Mouse (Mus musculus) hindbrain, embryonic 10.5 days (tissue): ENCODE measurements at regions not wholly inside any gene's neighbourhood (a gene's known extent, or its start where the extent isn't known, plus 50 kb on each side); places are given as distances from the start of the nearest gene placed in this dataset.

Source experiments
- DNase-seq: peaks from one replicate; pipeline ENCODE4 v3.0.0-alpha.2; 2017; ENCODE audit warnings: low spot score
- H3K27ac ChIP-seq: fragments of 300-500 bp; sonication (generic); 2 replicates; pipeline ENCODE4 v1.5.1; 2016; ENCODE audit warnings: mild to moderate bottlenecking, moderate library complexity
- H3K27me3 ChIP-seq: fragments of 300-500 bp; sonication (generic); 2 replicates; pipeline ENCODE4 v1.6.1; 2016; ENCODE audit warnings: mild to moderate bottlenecking; ENCODE audit not compliant: poor library complexity, insufficient read depth, severe bottlenecking
- H3K36me3 ChIP-seq: fragments of 300-500 bp; sonication (generic); 2 replicates; pipeline ENCODE4 v1.6.1; 2016; ENCODE audit warnings: mild to moderate bottlenecking, moderate library complexity
- H3K4me1 ChIP-seq: fragments of 300-500 bp; sonication (generic); replicated peaks from 2 replicates; pipeline ENCODE4 v1.6.1; 2016; ENCODE audit warnings: mild to moderate bottlenecking
- H3K4me3 ChIP-seq: fragments of 300-500 bp; sonication (generic); 2 replicates; pipeline ENCODE4 v1.5.1; 2016; ENCODE audit warnings: mild to moderate bottlenecking, moderate library complexity
- H3K9me3 ChIP-seq: fragments of 300-500 bp; sonication (generic); 2 replicates; pipeline ENCODE4 v1.6.1; 2016; ENCODE audit warnings: mild to moderate bottlenecking, moderate library complexity
- WGBS: fragments of 180-500 bp; shearing (Covaris S2); methylation state at CpG from one replicate; pipeline ENCODE4 v1.1.7; 2016; 5-methylcytosine and 5-hydroxymethylcytosine counted together

- no peaks in the 10 kb centered on the region for H3K27me3 ChIP-seq
- no peak for DNase-seq
- H3K36me3 ChIP-seq: no peaks in the 10 kb centered on the region
- H3K27ac ChIP-seq: no peak overlapping the region
- WGBS: 79% methylated on average over 2 of the region's 2 CpGs
- H3K4me3 ChIP-seq: no peak overlapping the region
- H3K4me1 ChIP-seq: no peaks in the 10 kb centered on the region
- H3K9me3 ChIP-seq: no peaks in the 10 kb centered on the region
Observed at GRCm38 (mm10) chr10:117917870-117918269, 72.0 kb upstream of the Rap1b start.

GRCm38 (mm10) chr10:117918616-117919015 lies 72.8 kb upstream of the Rap1b start:
- H3K36me3 ChIP-seq: no peaks in the 10 kb centered on the region
- WGBS: 82% methylated on average over 8 of the region's 8 CpGs
- no peak overlapping the region for H3K4me3 ChIP-seq
- DNase-seq: no peak
- H3K27me3 ChIP-seq: no peaks in the 10 kb centered on the region
- no peaks in the 10 kb centered on the region for H3K4me1 ChIP-seq
- H3K9me3 ChIP-seq: no peaks in the 10 kb centered on the region
- H3K27ac ChIP-seq: no peak overlapping the region

DNA sequence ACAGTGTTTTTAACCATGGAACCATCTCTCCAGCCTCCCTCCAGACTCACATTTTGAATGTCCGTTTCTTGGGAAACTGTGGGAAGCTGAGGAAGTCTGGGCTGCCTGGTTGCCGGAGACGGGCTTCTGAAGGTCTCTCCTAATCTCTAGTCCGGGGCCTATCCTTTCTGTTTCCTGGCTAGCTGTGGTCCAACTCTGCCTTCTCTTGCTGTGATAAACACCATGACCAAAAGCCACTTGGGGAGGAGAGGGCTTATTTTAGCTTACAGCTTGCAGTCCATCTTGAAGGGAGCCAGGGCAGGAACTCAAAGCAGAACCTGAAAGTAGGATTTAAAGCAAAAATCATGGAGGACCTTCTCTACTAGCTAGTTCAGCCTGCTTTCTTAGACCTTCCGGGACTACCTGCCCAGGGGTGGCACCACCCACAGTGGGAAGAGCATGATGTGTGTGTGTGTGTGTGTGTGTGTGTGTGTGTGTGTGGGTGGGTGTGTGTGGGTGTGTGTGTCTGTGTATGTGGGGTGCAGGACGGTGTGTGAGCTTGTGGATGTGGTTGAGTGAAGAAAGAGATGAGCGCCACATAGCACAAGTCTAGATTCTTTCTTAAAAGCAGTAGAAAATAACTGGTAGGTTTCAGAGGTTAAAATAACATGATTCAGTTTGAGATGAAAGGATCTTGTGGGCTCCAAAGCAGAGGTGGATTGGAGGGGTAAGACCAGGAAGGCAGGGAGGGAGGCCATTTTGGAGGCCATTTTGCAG lies 73.5 kb upstream of the Rap1b start:
- Histone ChIP-seq H3K9me3 (no peaks in the 10 kb centered on the region), H3K4me1 (no peaks in the 10 kb centered on the region), H3K4me3 (no peak overlapping the region), H3K27ac (no peak overlapping the region), H3K36me3 (no peaks in the 10 kb centered on the region), H3K27me3 (no peaks in the 10 kb centered on the region)
- no peak for DNase-seq
- WGBS: 91% methylated on average over 7 of the region's 7 CpGs

- no peaks in the 10 kb centered on the region for H3K4me1 ChIP-seq
- H3K36me3 ChIP-seq: no peaks in the 10 kb centered on the region
- no peaks in the 10 kb centered on the region for H3K9me3 ChIP-seq
- H3K27ac ChIP-seq: no peak overlapping the region
- H3K4me3 ChIP-seq: no peak overlapping the region
- DNase-seq: no peak
- 92% methylated on average over 7 of the region's 7 CpGs for WGBS
- no peaks in the 10 kb centered on the region for H3K27me3 ChIP-seq
Observed at GRCm38 (mm10) chr10:117925186-117925585, 79.4 kb upstream of the Rap1b start.

GRCm38 (mm10) chr10:117925611-117926555 lies 80.0 kb upstream of the Rap1b start:
- no peaks in the 10 kb centered on the region for H3K4me1 ChIP-seq
- no peak for DNase-seq
- no peak overlapping the region for H3K4me3 ChIP-seq
- H3K9me3 ChIP-seq: no peaks in the 10 kb centered on the region
- H3K27me3 ChIP-seq: no peaks in the 10 kb centered on the region
- 96% methylated on average over 31 of the region's 31 CpGs for WGBS
- H3K27ac ChIP-seq: no peak overlapping the region
- H3K36me3 ChIP-seq: no peaks in the 10 kb centered on the region

GRCm38 (mm10) chr10:117928998-117929397 lies 83.2 kb upstream of the Rap1b start:
- Histone ChIP-seq H3K4me1 (peaks cover 5% of the 10 kb centered on the region; the same call in 1 of the 2 replicates), H3K4me3 (no peak overlapping the region), H3K27ac (no peak overlapping the region), H3K36me3 (no peaks in the 10 kb centered on the region), H3K9me3 (no peaks in the 10 kb centered on the region), H3K27me3 (no peaks in the 10 kb centered on the region)
- WGBS: 66% methylated on average over 5 of the region's 5 CpGs
- no peak for DNase-seq

DNA sequence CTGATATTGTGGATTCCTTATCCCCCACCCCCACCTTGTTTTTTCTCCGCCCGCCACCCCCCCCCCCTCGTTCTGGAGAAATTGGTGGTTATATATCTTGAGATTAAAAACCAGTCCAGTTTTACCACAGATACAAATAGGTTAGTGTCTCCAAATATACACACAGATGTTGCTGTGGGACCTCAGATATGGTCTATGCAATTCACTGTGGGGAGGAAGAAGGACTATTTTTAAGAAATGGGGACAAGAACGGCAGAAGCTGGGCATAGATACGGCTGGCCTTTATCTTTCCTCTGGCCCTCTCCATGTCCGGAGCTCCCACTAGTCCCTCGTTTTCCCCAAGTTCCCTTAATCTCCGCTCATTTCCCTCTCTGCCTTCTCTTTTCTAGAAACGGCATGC lies 89.0 kb upstream of the Rap1b start:
- Histone ChIP-seq H3K9me3 (no peaks in the 10 kb centered on the region), H3K27me3 (no peaks in the 10 kb centered on the region), H3K4me3 (no peak overlapping the region), H3K36me3 (no peaks in the 10 kb centered on the region), H3K4me1 (peaks cover 5% of the 10 kb centered on the region; the same call in 1 of the 2 replicates), H3K27ac (no peak overlapping the region)
- DNase-seq: no peak
- 88% methylated on average over 9 of the region's 9 CpGs for WGBS

DNA sequence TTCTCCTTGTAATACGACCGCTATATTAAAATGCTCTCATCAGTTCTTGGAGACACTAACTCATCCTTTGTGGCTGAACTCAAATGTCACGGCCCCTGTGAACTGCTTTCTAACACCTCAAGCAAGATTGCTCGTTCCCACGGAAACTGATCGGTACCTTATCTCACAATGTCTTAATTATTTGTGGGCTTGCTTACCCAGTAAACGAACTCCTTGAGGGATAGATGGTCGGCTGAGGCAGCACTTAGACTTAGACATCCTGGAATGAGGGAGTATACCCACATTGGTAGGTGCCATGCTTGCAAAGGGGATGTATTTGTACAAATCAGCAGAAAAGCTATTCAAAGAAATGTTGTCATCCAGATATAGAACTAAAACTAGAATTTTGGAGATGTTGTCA lies 92.9 kb upstream of the Rap1b start:
- Histone ChIP-seq H3K36me3 (no peaks in the 10 kb centered on the region), H3K27ac (no peak overlapping the region), H3K27me3 (no peaks in the 10 kb centered on the region), H3K9me3 (no peaks in the 10 kb centered on the region), H3K4me1 (peaks cover 4% of the 10 kb centered on the region; the same call in 1 of the 2 replicates), H3K4me3 (no peak overlapping the region)
- no peak for DNase-seq
- WGBS: 81% methylated on average over 8 of the region's 8 CpGs

GRCm38 (mm10) chr10:117940441-117941265 lies 94.8 kb upstream of the Rap1b start:
- Histone ChIP-seq H3K27ac (no peak overlapping the region), H3K27me3 (no peaks in the 10 kb centered on the region), H3K36me3 (no peaks in the 10 kb centered on the region), H3K9me3 (no peaks in the 10 kb centered on the region), H3K4me1 (peaks cover 4% of the 10 kb centered on the region; the same call in 1 of the 2 replicates), H3K4me3 (no peak overlapping the region)
- WGBS: 65% methylated on average over 10 of the region's 10 CpGs
- DNase-seq: no peak

DNA sequence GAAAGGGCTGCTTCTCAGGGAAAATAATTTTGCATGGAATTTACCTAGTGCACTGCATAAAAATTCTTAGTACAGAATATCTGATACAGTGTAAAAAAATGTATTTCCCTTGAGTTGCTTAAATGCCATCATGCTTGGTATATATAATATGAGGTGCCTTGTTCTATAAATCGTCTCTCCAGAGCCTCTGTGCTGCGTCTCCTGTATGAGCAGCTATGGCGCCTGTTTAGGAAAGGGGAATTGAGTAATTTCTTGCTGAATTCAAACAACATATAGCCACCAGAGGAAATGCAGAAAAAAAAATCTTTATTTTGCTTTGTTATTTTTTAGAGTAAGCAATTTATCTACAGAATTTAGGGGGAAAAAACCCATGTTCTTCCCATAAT lies 95.4 kb upstream of the Rap1b start:
- Histone ChIP-seq H3K36me3 (no peaks in the 10 kb centered on the region), H3K27ac (no peak overlapping the region), H3K4me3 (no peak overlapping the region), H3K4me1 (peaks cover 4% of the 10 kb centered on the region; the same call in 1 of the 2 replicates), H3K27me3 (no peaks in the 10 kb centered on the region), H3K9me3 (no peaks in the 10 kb centered on the region)
- 84% methylated on average over 3 of the region's 3 CpGs for WGBS
- no peak for DNase-seq

- Histone ChIP-seq H3K4me1 (peaks cover 4% of the 10 kb centered on the region; the same call in 1 of the 2 replicates), H3K27me3 (no peaks in the 10 kb centered on the region), H3K27ac (no peak overlapping the region), H3K36me3 (no peaks in the 10 kb centered on the region), H3K9me3 (no peaks in the 10 kb centered on the region), H3K4me3 (no peak overlapping the region)
- DNase-seq: no peak
- 87% methylated on average over 6 of the region's 6 CpGs for WGBS
Observed at GRCm38 (mm10) chr10:117943702-117944307, 98.0 kb upstream of the Rap1b start.

DNA sequence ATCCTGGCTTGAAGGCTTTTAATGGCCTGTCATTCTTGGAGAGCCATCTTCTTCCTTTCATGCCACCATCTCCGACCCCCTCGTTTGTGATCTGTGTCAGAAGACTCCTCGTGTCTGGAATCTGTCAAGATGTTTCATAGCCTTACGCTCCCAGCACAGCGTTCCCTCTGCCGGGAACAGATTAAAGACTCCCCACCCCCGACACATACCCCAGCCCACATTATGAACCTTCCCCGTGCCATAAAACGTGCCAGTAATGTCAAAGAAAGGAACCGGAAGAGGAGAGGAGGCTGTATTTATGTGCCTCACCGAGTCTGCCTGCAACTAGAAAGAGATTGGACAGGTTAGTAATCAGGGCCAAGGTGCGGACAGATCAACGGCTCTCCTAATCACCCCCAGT lies 101.4 kb upstream of the Rap1b start:
- no peak overlapping the region for H3K4me3 ChIP-seq
- H3K4me1 ChIP-seq: no peaks in the 10 kb centered on the region
- no peaks in the 10 kb centered on the region for H3K27me3 ChIP-seq
- WGBS: 85% methylated on average over 13 of the region's 13 CpGs
- H3K27ac ChIP-seq: no peak overlapping the region
- no peaks in the 10 kb centered on the region for H3K9me3 ChIP-seq
- H3K36me3 ChIP-seq: no peaks in the 10 kb centered on the region
- no peak for DNase-seq
